Mouse (Mus musculus) forelimb bud, embryonic 11.5 days (tissue): Measurements from ENCODE around the gene Dhcr24.
A peak's percentile ranks its signal among the peaks of the same experiment; 100 is the strongest.

Source experiments
- DNase-seq: peaks from one replicate; pipeline ENCODE4 v3.0.0-alpha.2; 2012; ENCODE audit warnings: low read depth, low spot score

The Dhcr24 gene

GRCm38 (mm10) chr4:106606639-106607554, 46.1 kb downstream of the Dhcr24 start:
- DNase-seq, result peak; percentile 68

DNA sequence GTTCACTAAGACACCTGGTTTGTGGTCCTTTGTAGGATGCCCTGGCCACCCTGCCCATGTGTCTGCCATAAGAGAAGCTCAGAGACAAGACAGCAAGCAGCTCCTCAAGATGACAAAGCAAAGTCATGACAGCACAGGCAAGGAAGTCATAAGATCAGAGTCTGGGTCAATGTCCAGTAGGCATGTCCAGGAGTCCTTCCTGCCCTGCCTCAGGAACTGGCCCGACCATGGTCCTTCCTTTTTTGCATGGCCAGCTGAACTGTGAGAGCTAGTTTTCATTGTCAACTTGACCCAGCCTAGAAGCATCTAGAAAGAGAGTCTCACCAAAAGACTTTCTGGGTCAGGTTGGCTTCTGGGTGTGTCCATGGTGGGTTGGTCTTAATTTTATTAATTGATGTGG, 47.1 kb downstream of the Dhcr24 start:
- DNase-seq, result no peak

- DNase-seq, result no peak
These were observed 52.3 kb downstream of the Dhcr24 start for GRCm38 (mm10) chr4:106613105-106613504.

GRCm38 (mm10) chr4:106613560-106613959, 52.7 kb downstream of the Dhcr24 start:
- DNase-seq, result no peak

DNA sequence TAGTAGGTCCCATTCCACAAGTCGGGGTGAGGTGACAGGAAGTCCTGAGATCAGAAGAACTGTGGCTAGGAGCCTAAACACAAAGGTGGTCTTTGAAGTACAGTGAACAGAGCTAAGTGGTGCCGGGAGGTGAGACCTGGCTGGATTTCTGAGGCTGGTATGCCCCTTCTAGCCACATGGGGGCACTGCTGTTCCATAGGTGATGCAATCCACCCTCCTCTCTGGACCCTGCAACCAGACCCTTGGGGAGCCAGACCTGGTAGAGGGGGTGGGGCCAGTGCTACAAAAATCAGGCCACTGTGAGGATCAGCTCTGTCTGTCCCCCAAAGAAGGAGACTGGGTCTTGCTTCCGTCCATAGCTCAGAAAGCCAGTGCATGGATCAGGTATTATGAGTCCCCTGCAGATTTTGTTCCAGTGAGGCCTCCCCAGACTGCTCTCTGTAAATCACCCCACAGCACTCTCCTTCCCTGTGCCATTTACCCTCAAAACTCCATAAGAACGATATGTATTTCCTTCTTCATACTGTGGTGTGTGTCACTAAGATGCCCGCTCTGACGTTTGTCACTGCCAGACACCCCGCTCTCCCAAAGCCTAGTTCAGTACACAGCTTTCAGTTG, 53.5 kb downstream of the Dhcr24 start:
- peak; percentile 82 for DNase-seq

- no peak for DNase-seq
These were observed 54.0 kb downstream of the Dhcr24 start for GRCm38 (mm10) chr4:106614881-106615280.

DNA sequence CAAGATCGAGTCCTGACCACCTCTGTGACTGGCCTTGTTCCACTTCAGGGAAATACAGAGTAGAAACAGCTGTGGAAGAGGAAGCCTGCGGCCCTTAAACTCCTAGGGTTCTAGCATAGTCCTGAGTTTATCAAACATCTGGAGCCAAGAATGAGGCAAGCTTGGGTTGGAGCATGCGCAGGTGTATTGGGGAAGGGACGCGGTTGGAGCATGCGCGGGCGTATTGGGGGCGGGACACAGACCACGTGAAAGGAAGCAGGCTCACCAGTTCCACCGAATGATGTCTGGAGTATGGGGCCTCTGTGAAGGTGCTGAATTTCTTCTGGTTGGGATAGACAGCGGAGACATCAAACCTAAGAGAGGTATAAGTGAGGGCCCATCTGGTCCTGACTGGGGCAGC, 54.8 kb downstream of the Dhcr24 start:
- DNase-seq, result no peak

- peak; percentile 28 for DNase-seq
These were observed 56.2 kb downstream of the Dhcr24 start, which contains the start of gene Lexm for GRCm38 (mm10) chr4:106617056-106617455. TSS of gene Lexm (minus strand) at chr4:106617241.

DNA sequence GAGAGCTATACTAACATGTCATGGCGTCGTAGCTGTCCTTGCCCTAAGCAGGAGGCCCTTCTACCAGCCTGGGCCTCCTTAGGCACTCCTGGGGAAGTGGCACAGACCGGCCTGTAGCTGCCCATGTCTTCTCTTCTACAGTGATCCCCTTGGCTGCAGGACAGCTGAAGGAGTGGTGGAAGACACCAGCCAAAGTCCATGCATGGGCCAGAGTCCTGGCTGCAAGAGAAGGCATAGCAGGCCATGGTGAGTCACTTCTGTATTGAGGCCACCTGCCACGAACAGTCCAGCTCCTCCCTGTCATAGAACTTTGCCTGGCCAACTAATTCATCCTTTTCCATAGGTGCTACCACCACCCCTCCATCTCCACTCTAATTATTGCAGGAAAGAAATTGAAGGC, 58.1 kb downstream of the Dhcr24 start:
- DNase-seq, result no peak

- no peak for DNase-seq
These were observed 60.6 kb downstream of the Dhcr24 start for GRCm38 (mm10) chr4:106621428-106621827.

- DNase-seq, result no peak
These were observed 61.2 kb downstream of the Dhcr24 start, which contains the start of gene Ttc22 for GRCm38 (mm10) chr4:106622030-106622493. TSS of gene Ttc22 (plus strand) at chr4:106622432.

DNA sequence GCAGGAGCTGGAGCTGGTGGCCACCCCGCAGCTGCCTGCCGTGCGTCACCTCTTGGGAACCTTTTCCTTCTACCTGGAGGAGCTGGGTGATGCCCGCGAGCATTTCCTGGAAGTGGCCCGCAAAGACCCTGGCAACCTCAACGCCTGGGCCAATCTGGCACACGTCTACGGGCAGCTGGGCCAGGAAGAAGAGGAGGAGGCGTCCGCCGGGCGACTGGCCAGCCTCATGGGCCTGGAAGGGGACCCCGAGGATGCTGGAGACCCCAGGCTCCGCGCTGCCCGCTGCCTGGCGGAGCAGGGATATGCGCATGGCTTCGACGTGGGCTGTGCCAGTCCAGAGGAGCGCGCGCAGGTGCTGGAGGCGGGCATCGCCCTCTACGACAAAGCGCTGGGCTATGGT, 61.9 kb downstream of the Dhcr24 start:
- no peak for DNase-seq

DNA sequence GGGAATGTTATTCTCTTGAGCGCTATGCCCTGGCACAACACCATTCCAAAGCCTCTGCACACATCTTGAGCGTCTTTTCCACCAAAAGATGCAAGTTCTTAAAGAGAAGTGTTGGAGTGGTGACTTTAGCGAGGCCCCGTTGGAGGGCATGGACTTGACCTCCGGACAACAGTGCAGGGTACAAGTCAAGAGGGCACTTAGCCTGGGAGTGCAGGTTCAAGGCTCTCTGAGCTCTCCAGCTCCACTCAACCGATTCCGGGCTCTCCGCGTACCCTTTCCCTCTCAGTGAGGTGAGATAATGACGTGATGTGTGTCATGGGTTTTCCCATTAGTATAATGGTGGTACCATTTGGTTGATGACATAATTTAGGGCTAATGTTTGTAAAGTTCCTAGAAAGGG, 63.4 kb downstream of the Dhcr24 start:
- no peak for DNase-seq

DNA sequence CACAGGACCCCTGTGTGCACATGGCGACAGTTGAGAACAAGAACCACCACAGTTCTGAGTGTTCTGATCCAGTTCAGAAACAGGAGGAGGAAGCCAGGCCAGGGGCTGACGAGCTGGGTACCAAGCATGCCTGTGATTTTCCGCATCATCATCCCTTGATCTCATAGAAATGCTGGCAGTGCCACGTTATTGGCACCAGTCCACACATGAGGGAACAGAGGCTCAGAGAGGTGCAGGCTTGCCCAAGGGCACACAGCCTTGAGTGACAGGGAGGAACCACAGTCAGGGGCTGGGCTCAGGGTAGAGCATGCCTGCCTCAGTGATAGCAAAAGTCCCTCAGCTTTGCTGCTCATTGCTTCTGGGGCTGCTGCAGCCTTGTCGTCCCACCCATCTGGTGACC, 67.0 kb downstream of the Dhcr24 start:
- DNase-seq, result no peak

- DNase-seq, result no peak
These were observed 68.0 kb downstream of the Dhcr24 start for GRCm38 (mm10) chr4:106628650-106629360.

GRCm38 (mm10) chr4:106629374-106629773, 68.5 kb downstream of the Dhcr24 start:
- no peak for DNase-seq

DNA sequence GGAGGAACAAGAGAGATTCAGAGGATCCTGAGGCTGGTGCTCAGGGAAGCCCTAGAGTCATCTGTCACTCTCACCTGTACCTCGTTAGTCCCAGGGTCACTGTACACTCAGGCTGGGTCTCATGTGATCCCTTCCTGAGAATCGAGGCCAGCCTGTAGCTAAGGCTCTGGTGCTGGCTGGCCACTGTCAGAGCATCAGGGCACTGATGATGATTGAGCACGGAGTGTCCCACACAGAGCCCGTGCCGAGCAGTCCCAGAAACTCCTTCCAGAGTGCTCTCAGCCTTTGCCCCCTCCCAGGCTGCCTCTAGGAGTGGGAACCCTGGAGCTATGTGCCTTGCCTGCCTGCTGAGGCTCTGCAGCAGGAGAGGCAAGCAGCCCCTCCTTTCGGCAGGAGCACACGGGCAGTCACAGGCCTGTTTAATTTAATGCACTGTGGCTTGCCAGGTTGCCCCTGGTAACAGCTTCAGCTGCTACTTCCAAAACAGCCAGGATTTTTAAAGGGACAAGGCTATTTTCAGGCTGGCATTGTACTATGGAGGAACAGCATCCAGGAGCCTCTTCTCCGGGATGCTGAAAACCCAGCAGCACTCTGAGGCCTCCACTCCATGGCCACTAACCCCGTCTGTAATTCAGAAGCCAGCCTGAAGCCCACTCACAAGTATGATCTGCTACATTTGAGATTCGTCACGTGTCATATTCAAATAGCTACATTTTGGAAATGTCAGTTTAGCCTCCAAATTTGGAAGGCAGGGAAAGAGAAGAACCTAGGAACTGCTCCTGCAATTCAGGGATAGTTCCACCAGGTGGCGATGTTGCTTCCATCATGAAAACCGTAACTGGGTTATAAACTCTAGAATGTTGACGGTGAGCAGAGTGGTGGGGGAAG, 69.7 kb downstream of the Dhcr24 start:
- DNase-seq, result peak; percentile 74

GRCm38 (mm10) chr4:106632313-106632712, 71.5 kb downstream of the Dhcr24 start:
- no peak for DNase-seq

- DNase-seq, result no peak
These were observed 72.6 kb downstream of the Dhcr24 start for GRCm38 (mm10) chr4:106633281-106634085.

DNA sequence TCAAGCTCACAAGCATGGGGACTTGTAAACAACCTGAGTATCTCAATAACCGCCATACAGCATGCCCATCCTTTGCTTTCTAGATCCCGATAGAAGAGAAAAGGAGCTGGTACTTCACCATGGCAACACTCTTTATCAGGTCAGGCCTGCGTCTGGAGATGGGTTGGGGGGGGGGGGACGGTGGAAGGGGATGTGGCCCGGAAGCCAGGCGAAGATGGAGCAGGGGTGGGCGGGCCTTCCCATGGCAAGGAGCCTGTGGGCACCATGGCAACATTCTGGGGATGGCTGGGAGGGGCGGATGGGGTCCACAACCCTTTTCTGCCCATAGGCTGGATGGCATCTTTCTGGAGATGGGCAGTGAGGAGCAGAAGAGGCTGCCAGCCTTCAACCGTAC, 73.2 kb downstream of the Dhcr24 start:
- no peak for DNase-seq
